ENCODE assay signal across 8 mouse cellular contexts in genomic region chr5:114702403-114703392, GRCm38 (mm10). TPM values are rescaled to one million over a fixed set of nuclear protein-coding genes. Genes with fewer than 3 reads are reported as not detected.
DNase-seq lines count a peak whose midpoint lies in the region; ATAC-seq and TF ChIP-seq lines count a peak whose summit lies in the region.

No protein-coding gene starts in this region.

- 56% methylated on average over 14 of the region's 14 CpGs for WGBS in heart, embryonic 12.5 days
- 84% methylated on average over 14 of the region's 14 CpGs for WGBS in thymus, adult 2 months

- peaks cover 2% of the 10 kb centered on the region; the same call in 1 of the 2 replicates for H3K4me1 ChIP-seq in heart, embryonic 12.5 days (replicated peaks)
- no peaks in the 10 kb centered on the region for H3K4me1 ChIP-seq in thymus, adult 2 months (replicated peaks; ENCODE audit: control insufficient read depth, insufficient read depth, low read length)

- TF ChIP-seq POLR2A in thymus, adult 2 months (IDR thresholded peaks at IDR 0.05; ENCODE audit: control insufficient read depth, extremely low read depth, insufficient read depth, low read length, poor library complexity): no peak

- no peak overlapping the region for H3K27ac ChIP-seq in heart, embryonic 12.5 days (ENCODE audit: poor library complexity, severe bottlenecking)
- no peak overlapping the region for H3K27ac ChIP-seq in thymus, adult 2 months (ENCODE audit: control insufficient read depth, insufficient read depth, low read length)

- no peaks in the 10 kb centered on the region for H3K36me3 ChIP-seq in heart, embryonic 12.5 days
- H3K36me3 ChIP-seq in C2C12 (ENCODE audit: control insufficient read depth, insufficient read depth): no peaks in the 10 kb centered on the region
- no peaks in the 10 kb centered on the region for H3K36me3 ChIP-seq in thymus, adult 2 months (ENCODE audit: control insufficient read depth, insufficient read depth, low read length)

- TF ChIP-seq CTCF in C2C12 (IDR thresholded peaks at IDR 0.05; ENCODE audit: control insufficient read depth, insufficient read depth, insufficient read length): peak; percentile 59
- no peak for TF ChIP-seq CTCF in thymus, adult 2 months (IDR thresholded peaks at IDR 0.05; ENCODE audit: borderline replicate concordance, control insufficient read depth, extremely low read depth, insufficient read depth, low read length, poor library complexity)

- no peaks in the 10 kb centered on the region for H3K79me2 ChIP-seq in C2C12 (ENCODE audit: control insufficient read depth, insufficient read depth)

- H3K79me3 ChIP-seq in C2C12 (ENCODE audit: low read depth): no peaks in the 10 kb centered on the region

- ATAC-seq in heart, embryonic 12.5 days (ENCODE audit: insufficient number of reproducible peaks, low FRiP score): peak; percentile 23; the same call in 1 of the 2 replicates

- H3K9ac ChIP-seq in heart, embryonic 12.5 days: no peak overlapping the region

- H3K9me3 ChIP-seq in heart, embryonic 12.5 days (replicated peaks): no peaks in the 10 kb centered on the region

- peaks cover 4% of the 10 kb centered on the region; the same call in 1 of the 2 replicates for H3K27me3 ChIP-seq in heart, embryonic 12.5 days (replicated peaks)
- H3K27me3 ChIP-seq in C2C12 (ENCODE audit: control insufficient read depth, insufficient read depth, insufficient read length): peaks cover 6% of the 10 kb centered on the region
- no peaks in the 10 kb centered on the region for H3K27me3 ChIP-seq in thymus, adult 2 months (ENCODE audit: control insufficient read depth, insufficient read depth, low read length)

- H3ac ChIP-seq in C2C12 (ENCODE audit: control insufficient read depth, insufficient read length, low read depth): no peak overlapping the region

- H3K4me2 ChIP-seq in heart, embryonic 12.5 days: no peak overlapping the region

- H3K4me3 ChIP-seq in heart, embryonic 12.5 days: no peak overlapping the region
- H3K4me3 ChIP-seq in C2C12 (ENCODE audit: insufficient read depth, poor library complexity, severe bottlenecking): no peak overlapping the region
- H3K4me3 ChIP-seq in thymus, adult 2 months (ENCODE audit: control insufficient read depth, insufficient read depth, low read length): no peak overlapping the region

- no peak for DNase-seq in heart, adult 9 months (ENCODE audit: low spot score in 2 of 2)
- DNase-seq in c-Kit-positive CD71-positive TER-119-negative erythroid progenitor cells, embryonic 14.5 days (ENCODE audit: low read depth): peak; percentile 63
- DNase-seq in liver: peak; percentile 61
- DNase-seq in retina, postnatal 7 days (ENCODE audit: low read depth, low spot score): peak; percentile 50
- no peak for DNase-seq in left cerebral cortex, postnatal 14 days (ENCODE audit: low spot score in 2 of 2)
- no peak for DNase-seq in thymus, adult 2 months

- intact Hi-C loops in left cerebral cortex, postnatal 14 days (cut with DNase I): no loop called here

TF ChIP-seq in C2C12, 6 proteins besides CTCF, POLR2A, EP300 and RAD21:
- TF ChIP-seq MYOG (IDR thresholded peaks at IDR 0.05; ENCODE audit: control insufficient read depth, extremely low read depth, insufficient read length) (no peak), FOSL1 (IDR thresholded peaks at IDR 0.05; ENCODE audit: insufficient read depth, low read length, poor library complexity, severe bottlenecking) (no peak), MYOD1 (IDR thresholded peaks at IDR 0.05; ENCODE audit: control insufficient read depth, insufficient read length, low read depth) (no peak), MAX (IDR thresholded peaks at IDR 0.05) (no peak), CEBPB (IDR thresholded peaks at IDR 0.05; ENCODE audit: low read depth) (no peak), USF1 (IDR thresholded peaks at IDR 0.05; ENCODE audit: low read depth) (no peak)
TF ChIP-seq in C2C12: peak in this region for 0.

RNA-seq across cellular contexts. Expression of gene Tchp, which starts 4.9 kb away (rescaled TPM):
- 9.1 and 9.4 TPM in 2 replicates for polyA plus RNA-seq in heart, embryonic 12.5 days (2016; fragmentation: Nextera tagmentation; extraction: Ambion mirVana)
- polyA plus RNA-seq in C2C12 (2012; fragmentation: generic; extraction: Trizol): 5.8 TPM
- 10 to 100 TPM; 11.9 to 12.3 TPM for total RNA-seq in left cerebral cortex, postnatal 14 days (2021)
- 24.4 and 25.6 TPM in 2 replicates for polyA plus RNA-seq in thymus, adult 2 months (2012; rRNA removed)

RNA-seq across cellular contexts. Expression of gene Gltp, which starts 11.9 kb away (rescaled TPM):
- polyA plus RNA-seq in heart, embryonic 12.5 days (2016; fragmentation: Nextera tagmentation; extraction: Ambion mirVana): 55.3 and 56.5 TPM in 2 replicates
- polyA plus RNA-seq in C2C12 (2012; fragmentation: generic; extraction: Trizol): 53.8 TPM
- 10 to 100 TPM; 32.1 to 39.2 TPM for total RNA-seq in left cerebral cortex, postnatal 14 days (2021)
- polyA plus RNA-seq in thymus, adult 2 months (2012; rRNA removed): 237 and 275 TPM in 2 replicates

RNA-seq across cellular contexts. Expression of gene Trpv4, which starts 44.5 kb away (rescaled TPM):
- polyA plus RNA-seq in heart, embryonic 12.5 days (2016; fragmentation: Nextera tagmentation; extraction: Ambion mirVana): 0.95 and 0.96 TPM in 2 replicates
- polyA plus RNA-seq in C2C12 (2012; fragmentation: generic; extraction: Trizol): 0.55 TPM
- 1 to 10 TPM; 2.0 to 2.2 TPM for total RNA-seq in left cerebral cortex, postnatal 14 days (2021)
- 4.2 and 6.5 TPM in 2 replicates for polyA plus RNA-seq in thymus, adult 2 months (2012; rRNA removed)

Comparison
In these comparisons a context has a peak if more than half of its experiments do, and no peak if none do; other contexts are left out.
1. DNase-seq: peak in c-Kit-positive CD71-positive TER-119-negative erythroid progenitor cells, embryonic 14.5 days (single experiment), liver (single experiment) and retina, postnatal 7 days (single experiment); none in heart, adult 9 months (0 of 2), left cerebral cortex, postnatal 14 days (0 of 2) and thymus, adult 2 months (single experiment).